Mouse (Mus musculus) spleen, adult 2 months (tissue): ENCODE measurements around the gene Nup98.

Experiments
- CTCF ChIP-seq: fragments of 200-500 bp; IDR thresholded peaks from 2 replicates; pipeline ENCODE4 v1.5.1; 2011; ENCODE audit warnings: mild to moderate bottlenecking, inconsistent platforms; ENCODE audit not compliant: insufficient read depth, insufficient read length, insufficient replicate concordance; ENCODE audit errors: extremely low read depth
- POLR2A ChIP-seq: fragments of 200-500 bp; IDR thresholded peaks from 2 replicates; pipeline ENCODE4 v1.6.1; 2011; ENCODE audit warnings: low read depth, low read length, inconsistent platforms

DNA sequence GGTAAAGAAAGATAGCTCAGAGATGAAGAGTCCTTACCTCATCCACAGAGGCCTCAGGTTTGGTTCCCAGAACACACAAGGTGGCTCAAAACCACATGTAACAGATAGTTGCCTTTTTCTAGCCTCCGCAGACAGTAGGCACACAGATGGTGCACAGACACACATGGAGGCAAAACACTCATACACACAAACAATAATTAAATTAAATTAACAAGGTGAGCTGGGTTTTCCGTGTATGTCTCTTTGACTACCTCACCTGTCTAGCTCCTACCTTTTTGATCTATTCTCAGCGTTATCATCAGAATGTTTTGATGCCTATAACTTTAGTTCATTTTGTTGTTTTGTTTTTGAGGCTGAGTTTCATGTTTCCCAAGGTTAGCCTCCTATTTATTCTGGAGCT is 46.0 kb upstream of the Nup98 start, which contains the start of gene Rhog:
- TF ChIP-seq CTCF (no peak), POLR2A (no peak)
